In the genomic region with DNA sequence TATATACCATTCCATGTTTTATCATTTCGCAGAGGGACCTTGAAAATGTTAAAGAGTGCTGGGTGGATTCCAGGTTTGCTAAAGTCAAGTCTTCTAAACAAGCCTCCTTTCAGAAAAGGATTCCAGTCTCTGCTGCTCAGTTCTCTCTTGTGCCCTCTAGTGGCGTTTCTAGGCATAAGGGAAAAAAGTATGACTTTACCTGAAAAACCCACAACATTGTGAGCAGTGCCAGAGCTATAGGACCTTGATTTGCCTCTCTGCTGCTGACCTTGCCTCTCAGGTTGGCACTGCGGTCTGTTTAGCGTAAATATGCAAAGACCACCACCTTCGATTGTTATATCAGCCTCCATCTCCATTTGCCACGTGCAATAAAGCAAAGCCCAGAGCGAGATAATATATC, we compare ENCODE assay signal across 8 mouse cellular contexts. TPM values are rescaled to one million over a fixed set of nuclear protein-coding genes. Genes with fewer than 3 reads are reported as not detected.
A peak's percentile ranks its signal among the peaks of the same experiment; 100 is the strongest.
DNase-seq lines count a peak whose midpoint lies in the region; ATAC-seq and TF ChIP-seq lines count a peak whose summit lies in the region.

No protein-coding gene starts in this region.

- H3K27ac ChIP-seq in hindbrain, postnatal 0 days = no peak overlapping the region
- no peak overlapping the region for H3K27ac ChIP-seq in hindbrain, embryonic 12.5 days
- H3K27ac ChIP-seq in limb, embryonic 14.5 days (replicated peaks; ENCODE audit: low read depth, low read length) = no peak overlapping the region

- peak; percentile 67 for TF ChIP-seq CTCF in hindbrain, postnatal 0 days (IDR thresholded peaks at IDR 0.05; ENCODE audit: low read depth)
- peak; percentile 81 for TF ChIP-seq CTCF in E14TG2a.4 (conservative IDR thresholded peaks at IDR 0.05; ENCODE audit: low read length)

- no peaks in the 10 kb centered on the region for H3K36me3 ChIP-seq in hindbrain, postnatal 0 days (ENCODE audit: insufficient read depth, low read length)
- no peaks in the 10 kb centered on the region for H3K36me3 ChIP-seq in hindbrain, embryonic 12.5 days
- H3K36me3 ChIP-seq in E14TG2a.4 (ENCODE audit: insufficient read depth, low read length) = no peaks in the 10 kb centered on the region
- H3K36me3 ChIP-seq in limb, embryonic 14.5 days (ENCODE audit: control insufficient read depth, insufficient read depth, low read length) = no peaks in the 10 kb centered on the region

- no peak for TF ChIP-seq POLR2A in limb, embryonic 14.5 days (IDR thresholded peaks at IDR 0.05; ENCODE audit: borderline replicate concordance, extremely low read depth, insufficient read depth, insufficient read length)

- DNase-seq in hindbrain, postnatal 0 days (ENCODE audit: low spot score) = peak; percentile 61
- DNase-seq in c-Kit-positive CD71-positive TER-119-negative erythroid progenitor cells, embryonic 14.5 days (ENCODE audit: low read depth) = peak; percentile 16
- DNase-seq in limb, embryonic 14.5 days (ENCODE audit: low spot score) = peak; percentile 44
- no peak for DNase-seq in testis, postnatal 10 days (ENCODE audit: low spot score)
- DNase-seq in right cerebral cortex, adult 18-20 months = no peak

- no peak overlapping the region for H3K4me2 ChIP-seq in hindbrain, postnatal 0 days (ENCODE audit: low read depth, low read length)
- H3K4me2 ChIP-seq in hindbrain, embryonic 12.5 days (replicated peaks) = no peak overlapping the region
- no peak overlapping the region for H3K4me2 ChIP-seq in limb, embryonic 14.5 days (replicated peaks; ENCODE audit: low read depth, low read length, severe bottlenecking)

- H3K4me3 ChIP-seq in hindbrain, postnatal 0 days (ENCODE audit: low read length) = no peak overlapping the region
- H3K4me3 ChIP-seq in hindbrain, embryonic 12.5 days = no peak overlapping the region
- H3K4me3 ChIP-seq in E14TG2a.4 (replicated peaks; ENCODE audit: low read length) = no peak overlapping the region
- no peak overlapping the region for H3K4me3 ChIP-seq in limb, embryonic 14.5 days (replicated peaks; ENCODE audit: low read length)

- ATAC-seq in hindbrain, postnatal 0 days = no peak
- ATAC-seq in hindbrain, embryonic 12.5 days (ENCODE audit: low FRiP score) = no peak
- no peak for ATAC-seq in limb, embryonic 14.5 days (ENCODE audit: low FRiP score, low read depth)
- ATAC-seq in erythroblast, adult 5-6 weeks (replicated peaks; ENCODE audit: low FRiP score, poor library complexity, severe bottlenecking) = no peak

- WGBS in hindbrain, postnatal 0 days = 63% methylated on average over 7 of the region's 7 CpGs
- WGBS in hindbrain, embryonic 12.5 days = 62% methylated on average over 7 of the region's 7 CpGs
- 53% methylated on average over 7 of the region's 7 CpGs for WGBS in limb, embryonic 14.5 days

- no peaks in the 10 kb centered on the region for H3K27me3 ChIP-seq in hindbrain, postnatal 0 days (ENCODE audit: insufficient read depth, low read length)
- no peaks in the 10 kb centered on the region for H3K27me3 ChIP-seq in hindbrain, embryonic 12.5 days
- no peaks in the 10 kb centered on the region for H3K27me3 ChIP-seq in E14TG2a.4 (ENCODE audit: insufficient read depth, low read length)
- no peaks in the 10 kb centered on the region for H3K27me3 ChIP-seq in limb, embryonic 14.5 days (ENCODE audit: control insufficient read depth, insufficient read depth, low read length)

- no peaks in the 10 kb centered on the region for H3K4me1 ChIP-seq in hindbrain, postnatal 0 days (ENCODE audit: insufficient read depth, low read length)
- H3K4me1 ChIP-seq in hindbrain, embryonic 12.5 days = no peaks in the 10 kb centered on the region
- H3K4me1 ChIP-seq in E14TG2a.4 (replicated peaks; ENCODE audit: low read depth, low read length) = 0 out of 2 replicates have a peak, but pooled peaks cover 3% of the 10 kb centered on the region
- H3K4me1 ChIP-seq in limb, embryonic 14.5 days (ENCODE audit: control insufficient read depth, insufficient read depth, low read length) = no peaks in the 10 kb centered on the region

- H3K9me3 ChIP-seq in hindbrain, postnatal 0 days (ENCODE audit: low read length) = 0 out of 2 replicates have a peak, but pooled peaks cover 2% of the 10 kb centered on the region
- no peaks in the 10 kb centered on the region for H3K9me3 ChIP-seq in hindbrain, embryonic 12.5 days (replicated peaks)
- H3K9me3 ChIP-seq in E14TG2a.4 (ENCODE audit: low read length) = no peaks in the 10 kb centered on the region
- no peaks in the 10 kb centered on the region for H3K9me3 ChIP-seq in limb, embryonic 14.5 days (ENCODE audit: control insufficient read depth, low read length)

- H3K9ac ChIP-seq in hindbrain, postnatal 0 days (replicated peaks; ENCODE audit: low read length) = no peak overlapping the region
- no peak overlapping the region for H3K9ac ChIP-seq in hindbrain, embryonic 12.5 days
- H3K9ac ChIP-seq in limb, embryonic 14.5 days (ENCODE audit: low read depth, low read length, severe bottlenecking) = no peak overlapping the region

RNA-seq across cellular contexts. Expression of a gene that starts 13.9 kb away (rescaled TPM):
- 9.1 and 10.9 TPM in 2 replicates for total RNA-seq in hindbrain, postnatal 0 days (2014; rRNA removed)
- 11.6 and 13.3 TPM in 2 replicates for polyA plus RNA-seq in hindbrain, postnatal 0 days (2015; fragmentation: Nextera tagmentation; extraction: Ambion mirVana)
- polyA plus RNA-seq in hindbrain, embryonic 12.5 days (2016; fragmentation: Nextera tagmentation; extraction: Ambion mirVana) = 23.2 and 23.5 TPM in 2 replicates
- 17.5 and 18.1 TPM in 2 replicates for polyA plus RNA-seq in limb, embryonic 14.5 days (2012; rRNA removed)
- 35.0 and 38.6 TPM in 2 replicates for polyA plus RNA-seq in limb, embryonic 14.5 days (2014; fragmentation: Nextera tagmentation; extraction: Ambion mirVana)
- 1.5 TPM in 1 of 2 replicates, not detected in the other for total RNA-seq in erythroblast, adult 5-6 weeks (2015; ENCODE audit: low replicate concordance)
- 0.98 and 1.4 TPM in 2 replicates for total RNA-seq in erythroblast, adult 5-6 weeks (2017; ENCODE audit: low replicate concordance)

RNA-seq across cellular contexts. Expression of a gene that starts 47.8 kb away (rescaled TPM):
- 0.47 and 0.61 TPM in 2 replicates for total RNA-seq in hindbrain, postnatal 0 days (2014; rRNA removed)
- polyA plus RNA-seq in hindbrain, postnatal 0 days (2015; fragmentation: Nextera tagmentation; extraction: Ambion mirVana) = 1.4 TPM in 2 replicates
- polyA plus RNA-seq in hindbrain, embryonic 12.5 days (2016; fragmentation: Nextera tagmentation; extraction: Ambion mirVana) = 1.9 TPM in 2 replicates
- 2.9 and 4.2 TPM in 2 replicates for polyA plus RNA-seq in limb, embryonic 14.5 days (2012; rRNA removed)
- 3.1 and 3.2 TPM in 2 replicates for polyA plus RNA-seq in limb, embryonic 14.5 days (2014; fragmentation: Nextera tagmentation; extraction: Ambion mirVana)
- total RNA-seq in erythroblast, adult 5-6 weeks (2015; ENCODE audit: low replicate concordance) = 0.21 TPM in 1 of 2 replicates, not detected in the other
- 0.26 and 0.56 TPM in 2 replicates for total RNA-seq in erythroblast, adult 5-6 weeks (2017; ENCODE audit: low replicate concordance)

Comparison
In these comparisons a context has a peak if more than half of its experiments do, and no peak if none do; other contexts are left out.
1. DNase-seq: peak in hindbrain, postnatal 0 days (single experiment), c-Kit-positive CD71-positive TER-119-negative erythroid progenitor cells, embryonic 14.5 days (single experiment) and limb, embryonic 14.5 days (single experiment); none in testis, postnatal 10 days (single experiment) and right cerebral cortex, adult 18-20 months (single experiment).